Mouse (Mus musculus) heart, adult 2 months (tissue): ENCODE results near the gene Rmnd5a.

Experiments used
- CTCF ChIP-seq: fragments of 200-600 bp; IDR thresholded peaks from 2 replicates; pipeline ENCODE4 v1.8.1; 2022; ENCODE audit warnings: antibody characterized with exemption, mild to moderate bottlenecking, moderate library complexity
- EP300 ChIP-seq: fragments of 200-500 bp; IDR thresholded peaks from 2 replicates; pipeline ENCODE4 v1.6.1; 2011; ENCODE audit warnings: low read depth, low read length, control low read depth; ENCODE audit not compliant: insufficient read depth

- TF ChIP-seq EP300 (no peak), CTCF (no peak)
Observed at GRCm38 (mm10) chr6:71422162-71422561, 18.3 kb downstream of the Rmnd5a start.
